Comparison of ENCODE assay signal across 13 mouse cellular contexts in the genomic region with DNA sequence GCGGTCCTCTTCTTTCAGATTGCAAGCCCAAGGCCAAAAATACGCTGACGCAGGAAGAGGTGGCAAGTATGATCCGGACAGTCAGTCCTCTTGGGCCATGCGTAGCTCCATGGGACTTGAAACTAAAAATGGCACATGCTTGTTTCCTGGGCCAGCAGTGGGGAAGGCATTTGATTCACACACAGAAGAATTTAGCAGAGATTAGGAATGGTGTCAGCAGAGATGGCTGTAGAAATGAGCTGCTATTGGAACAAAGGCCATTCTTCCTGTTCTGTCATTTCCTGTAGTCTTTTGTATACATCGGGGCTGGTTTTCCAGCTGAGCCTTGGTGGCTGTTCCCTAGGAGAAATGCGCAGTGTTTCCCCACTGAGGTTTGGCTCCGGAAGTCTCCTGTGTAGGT. TPM values are rescaled to one million over a fixed set of nuclear protein-coding genes. Genes with fewer than 3 reads are reported as not detected.
A peak's percentile ranks its signal among the peaks of the same experiment; 100 is the strongest.
DNase-seq lines count a peak whose midpoint lies in the region; ATAC-seq and TF ChIP-seq lines count a peak whose summit lies in the region.
"Had no signal": no experiment of that assay in that cellular context is flagged by ENCODE, and none has a peak within 500 bp of the region (broad histone marks: within the 10 kb centered on the region; RNA-seq: fewer than 3 reads in every experiment).

No protein-coding gene starts in this region.

- H3K9ac ChIP-seq in lung, postnatal 0 days (replicated peaks; ENCODE audit: low read depth), result no peak overlapping the region
- no peak overlapping the region for H3K9ac ChIP-seq in heart, embryonic 16.5 days (ENCODE audit: low read length)
- H3K9ac ChIP-seq: liver, embryonic 15.5 days; stomach, embryonic 15.5 days had no signal

- H3K27ac ChIP-seq in lung, postnatal 0 days (ENCODE audit: low read length), result no peak overlapping the region
- H3K27ac ChIP-seq in heart, embryonic 16.5 days (ENCODE audit: low read length), result peak overlapping the region; percentile 64
- H3K27ac ChIP-seq: liver, embryonic 15.5 days; stomach, embryonic 15.5 days had no signal

- no peaks in the 10 kb centered on the region for H3K27me3 ChIP-seq in lung, postnatal 0 days (replicated peaks; ENCODE audit: insufficient read depth, low read length)
- H3K27me3 ChIP-seq in heart, embryonic 16.5 days (ENCODE audit: control insufficient read depth, insufficient read depth, low read length), result no peaks in the 10 kb centered on the region
- H3K27me3 ChIP-seq: liver, embryonic 15.5 days; megakaryocyte, embryonic 14.5 days; stomach, embryonic 15.5 days had no signal

- no peak for TF ChIP-seq EP300 in lung, postnatal 0 days (IDR thresholded peaks at IDR 0.05)

- intact Hi-C loops in heart, postnatal 14 days (cut with DNase I), result no loop called here

- no peak overlapping the region for H3K4me3 ChIP-seq in lung, postnatal 0 days (ENCODE audit: low read depth, low read length)
- no peak overlapping the region for H3K4me3 ChIP-seq in lung, adult 2 months (replicated peaks; ENCODE audit: extremely low read depth, low read depth, low read length)
- H3K4me3 ChIP-seq in heart, embryonic 16.5 days (ENCODE audit: low read length), result no peak overlapping the region
- H3K4me3 ChIP-seq: liver, embryonic 15.5 days; megakaryocyte, embryonic 14.5 days; stomach, embryonic 15.5 days had no signal

- TF ChIP-seq CTCF in lung, postnatal 0 days (IDR thresholded peaks at IDR 0.05), result no peak
- TF ChIP-seq CTCF in lung, adult 2 months (IDR thresholded peaks at IDR 0.05; ENCODE audit: insufficient read depth, low read length), result no peak

- H3K4me1 ChIP-seq in lung, postnatal 0 days (ENCODE audit: insufficient read depth, low read depth, low read length), result no peaks in the 10 kb centered on the region
- no peaks in the 10 kb centered on the region for H3K4me1 ChIP-seq in lung, adult 2 months (ENCODE audit: control insufficient read depth, insufficient read depth, low read length)
- H3K4me1 ChIP-seq in heart, embryonic 16.5 days (ENCODE audit: control insufficient read depth, insufficient read depth, low read length), result peaks cover 5% of the 10 kb centered on the region; the same call in 1 of the 2 replicates
- H3K4me1 ChIP-seq: liver, embryonic 15.5 days; stomach, embryonic 15.5 days had no signal

- no peak for TF ChIP-seq POLR2A in lung, adult 2 months (IDR thresholded peaks at IDR 0.05; ENCODE audit: borderline replicate concordance, extremely low read depth, low read depth, low read length)

- peak; percentile 44 for ATAC-seq in lung, postnatal 0 days
- peak; percentile 65 for ATAC-seq in heart, embryonic 16.5 days (replicated peaks; ENCODE audit: extremely low read depth, insufficient read depth, low FRiP score)

- H3K4me2 ChIP-seq in lung, postnatal 0 days (replicated peaks; ENCODE audit: low read depth, low read length), result no peak overlapping the region
- peak overlapping the region; percentile 21 for H3K4me2 ChIP-seq in heart, embryonic 16.5 days (ENCODE audit: low read depth, low read length)
- H3K4me2 ChIP-seq: liver, embryonic 15.5 days; stomach, embryonic 15.5 days had no signal

- WGBS in lung, postnatal 0 days, result 69% methylated on average over 8 of the region's 8 CpGs
- 56% methylated on average over 8 of the region's 8 CpGs for WGBS in lung, adult 2 months
- 49% methylated on average over 8 of the region's 8 CpGs for WGBS in heart, embryonic 16.5 days

- peak; percentile 11 to 27 for DNase-seq in heart, adult 18-20 months
- DNase-seq in heart, postnatal 14 days, result no peak
- DNase-seq in lung, postnatal 0 days (ENCODE audit: low spot score), result peak; percentile 32
- DNase-seq in lung, adult 2 months, result no peak
- peak; percentile 36 for DNase-seq in brain, adult 2 months (ENCODE audit: low read depth, low spot score)
- no peak for DNase-seq in gastrocnemius, adult 8-10 months (ENCODE audit: low spot score in 2 of 2)
- DNase-seq: cerebellum, adult 8-10 months; gastrocnemius, postnatal 14 days; thymus, postnatal 25 days had no signal

- no peaks in the 10 kb centered on the region for H3K9me3 ChIP-seq in lung, postnatal 0 days (ENCODE audit: low read length)
- H3K9me3 ChIP-seq in heart, embryonic 16.5 days (replicated peaks; ENCODE audit: control insufficient read depth, low read length), result no peaks in the 10 kb centered on the region
- H3K9me3 ChIP-seq: liver, embryonic 15.5 days; megakaryocyte, embryonic 14.5 days; stomach, embryonic 15.5 days had no signal

- H3K36me3 ChIP-seq in lung, postnatal 0 days (ENCODE audit: insufficient read depth, low read length), result no peaks in the 10 kb centered on the region
- H3K36me3 ChIP-seq in heart, embryonic 16.5 days (ENCODE audit: control insufficient read depth, insufficient read depth), result no peaks in the 10 kb centered on the region

RNA-seq across cellular contexts. Expression of a gene that starts 57.4 kb away (rescaled TPM):
- total RNA-seq in heart, adult 18-20 months (2021), result 10 to 100 TPM; 16.4 to 19.7 TPM
- total RNA-seq in heart, postnatal 14 days (2021), result 10 to 100 TPM; 11.7 to 12.6 TPM
- 10.3 and 11.3 TPM in 2 replicates for polyA plus RNA-seq in lung, postnatal 0 days (2015; fragmentation: Nextera tagmentation; extraction: Ambion mirVana)
- 2.3 and 3.6 TPM in 2 replicates for polyA plus RNA-seq in lung, adult 2 months (2012; rRNA removed)
- polyA plus RNA-seq in heart, embryonic 16.5 days (2015; fragmentation: Nextera tagmentation; extraction: Ambion mirVana), result 19.6 and 23.4 TPM in 2 replicates
- 10 to 100 TPM; 22.7 to 30.0 (median 26.5) TPM for total RNA-seq in gastrocnemius, adult 8-10 months (2022)

Comparison
In these comparisons a context has a peak if more than half of its experiments do, and no peak if none do; other contexts are left out.
1. DNase-seq: peak in heart, adult 18-20 months (2 of 2), lung, postnatal 0 days (single experiment) and brain, adult 2 months (single experiment); none in heart, postnatal 14 days (0 of 2), lung, adult 2 months (single experiment) and gastrocnemius, adult 8-10 months (0 of 2).